Mouse (Mus musculus): Measurements from ENCODE around the gene Wdr72. TPM values are rescaled to one million over a fixed set of nuclear protein-coding genes. Genes with fewer than 3 reads are reported as not detected.
A peak's percentile ranks its signal among the peaks of the same experiment; 100 is the strongest.

The Wdr72 gene
- polyA plus RNA-seq (2016; fragmentation: Nextera tagmentation; extraction: Ambion mirVana) = 0.45 and 0.46 TPM in 2 replicates

- 4% methylated on average over 16 of the region's 17 CpGs for WGBS
- Histone ChIP-seq H3K9ac (no peak within 1 kb of the TSS), H3K9me3 (no peaks in the 10 kb centered on the region)
Observed at GRCm38 (mm10) chr9:74109761-74110460, at the start of gene Wdr72. TSS of gene Wdr72 (plus strand) at chr9:74110356.

DNA sequence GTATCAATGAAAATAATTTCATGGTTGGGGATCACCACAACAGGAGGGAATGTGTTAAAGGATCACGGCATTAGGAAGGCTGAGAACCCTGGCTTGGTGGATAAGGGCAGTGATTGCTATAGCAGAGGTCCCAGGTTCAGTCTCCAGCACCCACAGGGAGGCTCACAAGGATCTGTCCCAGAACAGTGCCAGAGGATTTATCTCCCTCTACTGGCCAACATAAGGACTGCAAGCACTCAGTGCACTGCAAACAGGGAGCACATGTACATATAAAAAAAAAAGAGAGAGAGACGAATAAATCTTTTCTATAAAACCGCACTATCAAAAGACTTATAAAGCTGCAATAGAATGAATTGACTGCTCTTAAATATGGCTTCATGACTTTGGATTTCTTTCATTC is 43.9 kb upstream of the Wdr72 start:
- no peak overlapping the region for H3K4me2 ChIP-seq (replicated peaks)
- WGBS = 87% methylated on average over 3 of the region's 3 CpGs

More at GRCm38 (mm10) chr9:74109761-74110460, at the start of gene Wdr72:
- Histone ChIP-seq H3K4me3 (peak within 1 kb of the TSS; percentile 11), H3K4me2 (replicated peaks) (peak within 1 kb of the TSS; percentile 53), H3K36me3 (no peaks in the 10 kb centered on the region), H3K27ac (no peak within 1 kb of the TSS), H3K27me3 (replicated peaks) (no peaks in the 10 kb centered on the region), H3K4me1 (no peaks in the 10 kb centered on the region; the same call in 1 of the 2 replicates)
- no peak for ATAC-seq (ENCODE audit: low FRiP score, low read depth)

GRCm38 (mm10) chr9:74066766-74067165 is 43.4 kb upstream of the Wdr72 start:
- no peaks in the 10 kb centered on the region for H3K4me1 ChIP-seq
- no peaks in the 10 kb centered on the region for H3K36me3 ChIP-seq
- 71% methylated on average over 10 of the region's 10 CpGs for WGBS
- no peaks in the 10 kb centered on the region for H3K9me3 ChIP-seq
- H3K4me2 ChIP-seq (replicated peaks) = no peak overlapping the region
- H3K9ac ChIP-seq = no peak overlapping the region
- H3K27ac ChIP-seq = no peak overlapping the region
- no peak for ATAC-seq (ENCODE audit: low FRiP score, low read depth)
- no peaks in the 10 kb centered on the region for H3K27me3 ChIP-seq (replicated peaks)
- no peak overlapping the region for H3K4me3 ChIP-seq

More for the DNA sequence above, 43.9 kb upstream of the Wdr72 start:
- H3K9ac ChIP-seq = no peak overlapping the region
- no peaks in the 10 kb centered on the region for H3K27me3 ChIP-seq (replicated peaks)
- H3K27ac ChIP-seq = no peak overlapping the region
- H3K9me3 ChIP-seq = no peaks in the 10 kb centered on the region
- ATAC-seq (ENCODE audit: low FRiP score, low read depth) = no peak
- H3K4me1 ChIP-seq = no peaks in the 10 kb centered on the region; the same call in 1 of the 2 replicates
- no peaks in the 10 kb centered on the region for H3K36me3 ChIP-seq
- no peak overlapping the region for H3K4me3 ChIP-seq

- no peak overlapping the region for H3K4me2 ChIP-seq (replicated peaks)
Observed at GRCm38 (mm10) chr9:74075958-74076357, 34.2 kb upstream of the Wdr72 start.

GRCm38 (mm10) chr9:74078458-74078857 is 31.7 kb upstream of the Wdr72 start:
- Histone ChIP-seq H3K9ac (no peak overlapping the region), H3K27me3 (replicated peaks) (no peaks in the 10 kb centered on the region), H3K27ac (no peak overlapping the region), H3K9me3 (no peaks in the 10 kb centered on the region), H3K4me3 (no peak overlapping the region), H3K36me3 (no peaks in the 10 kb centered on the region), H3K4me1 (no peaks in the 10 kb centered on the region), H3K4me2 (replicated peaks) (no peak overlapping the region)
- ATAC-seq (ENCODE audit: low FRiP score, low read depth) = no peak

More at GRCm38 (mm10) chr9:74075958-74076357, 34.2 kb upstream of the Wdr72 start:
- 75% methylated on average over 2 of the region's 2 CpGs for WGBS
- H3K36me3 ChIP-seq = no peaks in the 10 kb centered on the region
- no peak overlapping the region for H3K4me3 ChIP-seq
- ATAC-seq (ENCODE audit: low FRiP score, low read depth) = no peak
- no peak overlapping the region for H3K27ac ChIP-seq
- H3K9ac ChIP-seq = no peak overlapping the region
- no peaks in the 10 kb centered on the region for H3K9me3 ChIP-seq
- H3K4me1 ChIP-seq = no peaks in the 10 kb centered on the region
- no peaks in the 10 kb centered on the region for H3K27me3 ChIP-seq (replicated peaks)

DNA sequence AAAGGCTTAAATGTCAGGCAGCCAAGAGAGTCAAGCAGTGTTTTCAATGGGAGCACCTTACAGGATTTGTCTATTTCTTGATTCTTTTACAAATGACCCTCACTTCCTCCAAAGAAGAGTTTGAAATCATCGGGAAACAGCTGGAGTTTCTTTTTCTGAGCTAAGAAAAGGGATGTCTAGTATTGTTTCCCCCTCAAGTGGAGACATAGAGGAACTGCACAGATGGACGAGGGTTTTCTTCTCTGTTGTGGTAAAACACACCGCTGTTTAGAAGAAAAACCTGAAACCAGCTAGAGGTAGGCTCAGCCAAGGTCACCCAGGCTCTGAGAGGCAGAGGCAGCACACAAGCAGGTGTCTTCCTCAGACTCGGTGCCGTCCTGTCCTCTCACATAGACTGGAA is 29.9 kb upstream of the Wdr72 start:
- WGBS = 41% methylated on average over 5 of the region's 5 CpGs
- Histone ChIP-seq H3K36me3 (no peaks in the 10 kb centered on the region), H3K27me3 (replicated peaks) (no peaks in the 10 kb centered on the region), H3K4me3 (no peak overlapping the region), H3K4me2 (replicated peaks) (no peak overlapping the region), H3K9ac (no peak overlapping the region), H3K4me1 (no peaks in the 10 kb centered on the region), H3K9me3 (no peaks in the 10 kb centered on the region), H3K27ac (no peak overlapping the region)
- ATAC-seq (ENCODE audit: low FRiP score, low read depth) = no peak

DNA sequence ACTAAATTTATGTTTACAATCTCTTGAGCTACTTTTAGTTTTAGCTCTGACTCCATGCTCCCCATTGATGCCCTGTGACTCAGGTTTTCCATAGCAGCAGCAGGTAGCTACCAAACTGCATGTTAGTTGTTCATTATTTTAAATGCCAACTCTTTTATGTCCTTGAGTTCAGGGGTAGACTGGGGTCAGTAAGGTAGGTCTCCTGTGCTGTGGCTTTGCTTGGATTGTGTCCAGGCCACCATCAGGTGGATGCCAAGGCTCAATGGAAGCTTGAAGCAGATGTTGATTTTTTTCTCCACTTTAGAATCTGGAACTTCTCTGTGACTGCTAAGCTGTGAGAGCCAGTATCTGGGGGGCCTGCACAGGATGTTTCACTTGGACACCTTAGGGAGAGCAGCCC is 8.6 kb upstream of the Wdr72 start:
- no peaks in the 10 kb centered on the region for H3K9me3 ChIP-seq
- H3K4me2 ChIP-seq (replicated peaks) = no peak overlapping the region
- H3K4me3 ChIP-seq = no peak overlapping the region
- no peak overlapping the region for H3K9ac ChIP-seq
- H3K4me1 ChIP-seq = no peaks in the 10 kb centered on the region
- no peaks in the 10 kb centered on the region for H3K27me3 ChIP-seq (replicated peaks)
- H3K27ac ChIP-seq = no peak overlapping the region
- H3K36me3 ChIP-seq = no peaks in the 10 kb centered on the region
- ATAC-seq (ENCODE audit: low FRiP score, low read depth) = no peak

GRCm38 (mm10) chr9:74102615-74103014 is 7.5 kb upstream of the Wdr72 start:
- no peak overlapping the region for H3K4me3 ChIP-seq
- H3K36me3 ChIP-seq = no peaks in the 10 kb centered on the region
- no peak overlapping the region for H3K27ac ChIP-seq
- H3K27me3 ChIP-seq (replicated peaks) = no peaks in the 10 kb centered on the region
- no peak overlapping the region for H3K4me2 ChIP-seq (replicated peaks)
- no peak for ATAC-seq (ENCODE audit: low FRiP score, low read depth)
- no peaks in the 10 kb centered on the region for H3K4me1 ChIP-seq
- H3K9me3 ChIP-seq = no peaks in the 10 kb centered on the region
- 100% methylated on average over 1 of the region's 1 CpGs for WGBS
- no peak overlapping the region for H3K9ac ChIP-seq

- Histone ChIP-seq H3K4me2 (replicated peaks) (peak overlapping the region; percentile 53), H3K27me3 (replicated peaks) (no peaks in the 10 kb centered on the region), H3K27ac (no peak overlapping the region), H3K9me3 (no peaks in the 10 kb centered on the region), H3K9ac (no peak overlapping the region), H3K4me1 (no peaks in the 10 kb centered on the region; the same call in 1 of the 2 replicates), H3K4me3 (0 out of 2 replicates have a peak overlapping the region, but pooled peaks have one; percentile 11), H3K36me3 (no peaks in the 10 kb centered on the region)
- no peak for ATAC-seq (ENCODE audit: low FRiP score, low read depth)
- 8% methylated on average over 7 of the region's 7 CpGs for WGBS
Observed at GRCm38 (mm10) chr9:74110461-74110816, 283 bp downstream of the Wdr72 start.

- Histone ChIP-seq H3K9ac (no peak overlapping the region), H3K27me3 (replicated peaks) (no peaks in the 10 kb centered on the region), H3K27ac (no peak overlapping the region), H3K4me2 (replicated peaks) (no peak overlapping the region), H3K4me3 (no peak overlapping the region), H3K36me3 (no peaks in the 10 kb centered on the region), H3K4me1 (no peaks in the 10 kb centered on the region; the same call in 1 of the 2 replicates), H3K9me3 (no peaks in the 10 kb centered on the region)
- WGBS = 93% methylated on average over 9 of the region's 9 CpGs
- ATAC-seq (ENCODE audit: low FRiP score, low read depth) = no peak
Observed at GRCm38 (mm10) chr9:74112526-74112925, 2.4 kb downstream of the Wdr72 start.

DNA sequence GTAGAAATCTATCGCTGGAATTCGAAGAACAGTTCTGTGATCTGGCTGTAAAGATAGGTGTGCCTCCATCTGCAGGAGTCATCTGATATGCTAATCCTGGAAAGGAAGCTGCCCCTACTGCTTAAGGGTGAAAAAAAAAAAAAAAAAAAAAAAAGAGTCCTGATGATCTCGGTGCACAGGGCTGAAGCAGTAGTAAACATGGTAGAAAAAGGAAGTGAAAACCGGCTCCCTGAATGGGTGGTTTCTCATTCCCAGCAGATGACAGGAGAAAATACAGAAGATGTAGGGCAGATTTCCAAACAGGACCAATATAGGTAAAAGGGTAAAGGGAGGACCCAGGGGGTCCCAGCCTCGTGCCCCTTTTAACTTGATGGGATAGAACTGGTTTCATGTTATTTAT is 16.1 kb downstream of the Wdr72 start:
- no peak for ATAC-seq (ENCODE audit: low FRiP score, low read depth)
- Histone ChIP-seq H3K9me3 (no peaks in the 10 kb centered on the region), H3K4me2 (replicated peaks) (no peak overlapping the region), H3K27me3 (replicated peaks) (no peaks in the 10 kb centered on the region), H3K4me1 (no peaks in the 10 kb centered on the region), H3K27ac (no peak overlapping the region), H3K9ac (no peak overlapping the region), H3K36me3 (no peaks in the 10 kb centered on the region), H3K4me3 (no peak overlapping the region)
- WGBS = 75% methylated on average over 5 of the region's 5 CpGs

- WGBS = 79% methylated on average over 2 of the region's 2 CpGs
- Histone ChIP-seq H3K27ac (no peak overlapping the region), H3K4me3 (no peak overlapping the region), H3K4me1 (no peaks in the 10 kb centered on the region), H3K9ac (no peak overlapping the region), H3K4me2 (replicated peaks) (no peak overlapping the region), H3K9me3 (no peaks in the 10 kb centered on the region), H3K36me3 (no peaks in the 10 kb centered on the region), H3K27me3 (replicated peaks) (no peaks in the 10 kb centered on the region)
- no peak for ATAC-seq (ENCODE audit: low FRiP score, low read depth)
Observed at GRCm38 (mm10) chr9:74134010-74134409, 23.9 kb downstream of the Wdr72 start.

DNA sequence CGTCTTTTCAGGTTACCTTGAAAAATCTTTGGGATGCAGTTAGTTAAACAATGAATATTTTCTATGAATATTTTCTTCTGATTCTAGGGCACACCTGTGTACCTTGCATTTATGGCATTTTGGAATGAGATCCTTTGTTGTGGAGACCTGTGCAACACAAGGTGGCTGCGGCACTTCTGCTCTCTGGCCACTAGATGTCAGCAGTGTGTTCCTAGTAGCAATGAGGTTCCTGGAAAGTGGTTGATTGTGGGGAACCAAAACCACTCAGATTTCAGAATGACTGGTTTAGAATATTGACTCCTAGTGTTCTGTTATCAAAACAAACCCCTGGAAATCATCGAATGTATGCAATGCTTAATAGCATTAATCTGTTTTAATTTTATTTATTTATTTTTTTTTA is 31.7 kb downstream of the Wdr72 start:
- Histone ChIP-seq H3K4me2 (replicated peaks) (no peak overlapping the region), H3K27me3 (replicated peaks) (peaks cover 21% of the 10 kb centered on the region), H3K9ac (no peak overlapping the region), H3K36me3 (no peaks in the 10 kb centered on the region), H3K4me1 (no peaks in the 10 kb centered on the region), H3K9me3 (no peaks in the 10 kb centered on the region), H3K4me3 (no peak overlapping the region), H3K27ac (no peak overlapping the region)
- 9% methylated on average over 3 of the region's 3 CpGs for WGBS
- ATAC-seq (ENCODE audit: low FRiP score, low read depth) = peak; percentile 41; the same call in 1 of the 2 replicates
